Mouse (Mus musculus) ES-E14 (cell line): Measurements from ENCODE around the gene Itprid2.

Experiments
- CHD2 ChIP-seq: IDR thresholded peaks from 2 replicates; pipeline ENCODE4 v1.6.1; 2014; ENCODE audit warnings: mild to moderate bottlenecking, low read depth, low read length, inconsistent platforms
- HCFC1 ChIP-seq: IDR thresholded peaks from 2 replicates; pipeline ENCODE4 v1.6.1; 2012; ENCODE audit warnings: low read length, inconsistent platforms, borderline replicate concordance; ENCODE audit not compliant: insufficient read depth
- MAFK ChIP-seq: IDR thresholded peaks from 2 replicates; pipeline ENCODE4 v1.6.1; 2014; ENCODE audit warnings: mild to moderate bottlenecking, low read depth, low read length, inconsistent platforms; ENCODE audit not compliant: insufficient read depth
- ZC3H11A ChIP-seq: IDR thresholded peaks from 2 replicates; pipeline ENCODE4 v1.6.1; 2012; ENCODE audit warnings: low read depth, mild to moderate bottlenecking, inconsistent platforms, low read length, borderline replicate concordance
- ZNF384 ChIP-seq: IDR thresholded peaks from 2 replicates; pipeline ENCODE4 v1.6.1; 2012; ENCODE audit warnings: low read depth, low read length, inconsistent platforms

DNA sequence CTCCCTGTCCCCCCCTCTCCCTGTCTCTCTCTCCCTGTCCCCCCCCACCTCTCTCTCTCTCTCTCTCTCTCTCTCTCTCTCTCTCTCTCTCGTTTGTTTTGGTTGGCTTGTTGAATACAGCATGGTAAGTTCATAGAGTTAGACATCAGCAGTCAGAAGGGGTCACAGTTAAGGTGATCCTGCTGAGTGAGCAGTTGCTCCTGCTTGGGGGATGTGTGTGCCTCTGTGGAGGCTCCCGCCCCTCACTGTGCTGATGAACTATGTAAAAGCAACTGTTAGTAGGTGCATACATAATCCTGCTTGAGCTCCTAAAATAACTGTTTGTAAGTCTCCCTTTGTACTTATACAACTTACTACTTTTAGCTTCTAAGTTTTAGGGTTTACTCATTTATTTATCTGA lies 12.6 kb downstream of the Itprid2 start:
- TF ChIP-seq HCFC1 = no peak
- TF ChIP-seq ZNF384 = no peak
- TF ChIP-seq ZC3H11A = no peak
- no peak for TF ChIP-seq MAFK
- TF ChIP-seq CHD2 = no peak
